Mouse (Mus musculus) bone marrow macrophage, adult 2 months (primary cell): ENCODE measurements around the gene Dnaja1.

Experiments used
- CTCF ChIP-seq: IDR thresholded peaks from 2 replicates; pipeline ENCODE4 v1.5.1; 2012; ENCODE audit warnings: low read depth, mild to moderate bottlenecking, low read length, moderate library complexity
- POLR2A ChIP-seq: IDR thresholded peaks from 2 replicates; pipeline ENCODE4 v1.6.1; 2012; ENCODE audit warnings: mild to moderate bottlenecking, low read depth, low read length, borderline replicate concordance

DNA sequence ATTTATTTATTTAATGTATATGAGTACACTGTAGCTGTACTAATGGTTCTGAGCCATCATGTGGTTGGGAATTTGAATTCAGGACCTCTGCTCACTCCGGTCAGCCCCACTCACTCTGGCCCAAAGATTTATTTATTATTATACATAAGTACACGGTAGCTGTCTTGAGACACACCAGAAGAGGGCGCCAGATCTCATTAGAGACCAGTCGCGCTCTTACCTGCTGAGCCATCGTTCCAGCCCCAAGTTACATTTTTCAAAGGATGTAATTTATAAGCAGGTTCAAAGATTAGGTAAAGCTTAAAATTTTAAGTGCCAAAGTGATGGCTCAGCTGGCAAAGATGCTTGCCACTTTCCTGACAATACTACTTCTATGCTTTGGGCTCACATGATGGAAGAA is 56.7 kb downstream of the Dnaja1 start:
- TF ChIP-seq POLR2A (no peak), CTCF (peak; percentile 29; the same call in 1 of the 2 replicates)
